Mouse (Mus musculus) MEL-GATA-1-ER (cell line): ENCODE results near the gene Slc22a20.

Experiments
- DNase-seq: peaks from one replicate; pipeline ENCODE4 v3.0.0-alpha.2; 2012; ENCODE audit warnings: low read depth; ENCODE audit errors: extremely low read depth

Slc22a20 gene

DNA sequence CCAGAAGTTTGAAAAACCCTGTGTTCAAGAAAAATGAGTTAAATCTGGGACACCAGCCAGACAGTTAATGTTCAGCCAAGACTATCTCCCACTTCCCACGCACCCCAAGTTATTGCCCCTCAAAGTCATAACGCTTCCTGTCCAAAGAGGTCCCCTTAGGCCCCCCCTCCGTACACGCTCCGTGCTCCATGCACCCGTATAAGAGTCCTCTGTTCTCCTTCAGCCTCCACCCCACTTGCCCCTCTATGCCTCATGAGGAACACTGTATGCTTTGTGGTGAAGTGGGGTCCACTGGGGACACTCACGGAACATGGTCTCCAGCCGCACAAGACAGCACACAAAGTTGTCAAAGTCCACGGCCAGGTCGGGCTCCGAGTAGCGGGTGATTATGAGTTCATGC lies 4.1 kb upstream of the Slc22a20 start:
- DNase-seq: no peak

- no peak for DNase-seq
Observed at GRCm38 (mm10) chr19:5989585-5989984, 3.6 kb upstream of the Slc22a20 start.

DNA sequence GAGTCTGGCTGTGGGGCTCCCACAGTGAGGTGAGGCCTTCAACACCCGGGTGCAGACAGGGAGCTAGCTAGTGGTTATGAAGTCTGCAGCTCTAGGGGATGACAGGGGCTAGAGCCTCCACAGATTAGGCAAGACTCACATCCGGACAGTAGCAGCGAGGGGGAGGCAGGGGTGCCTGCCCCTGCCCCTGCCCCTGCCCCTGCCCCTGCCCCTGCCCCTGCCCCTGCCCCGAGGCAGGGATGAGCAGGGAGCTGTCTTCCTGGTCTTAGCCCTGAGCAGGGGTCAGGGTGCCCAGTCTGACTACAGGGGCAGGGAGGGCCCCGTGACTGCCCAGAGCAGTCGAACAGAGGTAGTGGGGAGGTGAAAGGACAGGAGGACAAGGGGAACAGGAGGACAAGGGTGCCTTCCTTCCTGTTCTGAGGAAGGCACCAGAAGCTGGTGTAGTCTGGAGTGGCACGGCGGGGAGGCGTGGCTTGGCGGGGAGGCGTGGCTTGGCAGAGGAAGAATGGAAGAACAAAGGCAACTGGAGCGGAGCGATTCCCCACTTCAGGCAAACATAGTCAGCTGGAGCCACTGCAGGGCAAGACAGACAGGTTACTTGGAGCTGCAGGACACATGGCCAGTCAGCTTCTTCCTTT lies 3.0 kb upstream of the Slc22a20 start:
- DNase-seq: no peak

GRCm38 (mm10) chr19:5988027-5988814 lies 2.3 kb upstream of the Slc22a20 start:
- peak; percentile 73 for DNase-seq

GRCm38 (mm10) chr19:5980477-5980876 lies 5.5 kb downstream of the Slc22a20 start:
- peak; percentile 71 for DNase-seq

DNA sequence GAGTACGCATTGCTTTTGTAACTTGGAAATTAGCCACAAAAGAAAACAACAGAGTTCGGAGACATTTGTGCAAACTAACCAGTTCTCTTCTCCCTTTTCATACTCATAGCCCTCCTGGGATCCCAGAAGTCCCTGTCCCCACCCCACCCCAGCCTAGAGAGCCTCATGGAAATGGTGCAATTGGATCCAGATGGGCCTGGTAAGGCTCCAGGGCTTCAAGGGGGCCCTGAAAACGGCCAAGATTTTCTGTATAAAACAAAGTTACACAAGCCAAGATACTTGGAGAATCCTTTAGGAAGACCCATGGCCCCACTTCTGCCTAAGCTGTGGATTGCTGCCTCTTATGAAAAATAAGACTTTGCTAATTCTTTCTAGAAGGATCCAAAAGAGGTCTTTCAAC lies 8.2 kb downstream of the Slc22a20 start:
- no peak for DNase-seq

DNA sequence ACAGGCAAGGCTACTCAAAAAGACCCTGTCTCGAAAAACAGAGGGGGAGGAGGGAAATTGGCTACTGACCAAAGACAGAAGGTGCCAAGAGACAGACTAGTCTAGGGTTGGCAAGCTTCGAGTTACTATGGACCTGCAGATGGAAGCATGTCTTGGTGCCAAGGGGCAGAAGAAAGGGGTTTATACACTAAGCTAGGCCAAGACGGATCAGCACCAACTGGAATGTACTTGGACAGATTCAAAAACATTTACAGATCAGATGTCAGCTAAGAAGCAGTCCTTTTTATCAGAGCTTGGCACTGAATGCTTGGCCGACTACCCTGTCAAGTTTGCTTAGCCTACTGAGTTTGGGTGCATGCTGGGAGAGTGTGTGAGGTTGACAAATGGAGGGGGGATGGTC lies 10.3 kb downstream of the Slc22a20 start:
- DNase-seq: no peak

DNA sequence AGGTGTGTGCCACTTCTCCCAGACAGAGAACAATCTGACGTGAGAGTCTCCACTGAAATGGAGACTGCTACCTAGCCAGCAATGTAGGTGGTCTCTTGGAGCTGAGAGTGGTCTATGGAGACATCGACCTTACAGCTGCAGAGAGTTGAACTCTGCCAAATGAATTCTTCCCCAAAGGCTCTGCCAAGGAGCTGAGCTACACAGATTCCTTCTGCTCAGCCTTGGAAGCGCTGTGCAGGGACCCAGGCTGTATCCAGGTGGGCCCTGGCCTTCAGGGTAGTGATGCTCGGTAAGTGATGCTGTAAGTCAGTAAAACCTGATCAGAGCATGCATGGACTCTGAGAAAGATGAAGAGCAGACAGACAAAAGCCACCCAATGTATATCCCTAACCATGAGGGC lies 10.8 kb downstream of the Slc22a20 start:
- no peak for DNase-seq

- DNase-seq: no peak
Observed at GRCm38 (mm10) chr19:5967664-5968063, 18.3 kb downstream of the Slc22a20 start.

DNA sequence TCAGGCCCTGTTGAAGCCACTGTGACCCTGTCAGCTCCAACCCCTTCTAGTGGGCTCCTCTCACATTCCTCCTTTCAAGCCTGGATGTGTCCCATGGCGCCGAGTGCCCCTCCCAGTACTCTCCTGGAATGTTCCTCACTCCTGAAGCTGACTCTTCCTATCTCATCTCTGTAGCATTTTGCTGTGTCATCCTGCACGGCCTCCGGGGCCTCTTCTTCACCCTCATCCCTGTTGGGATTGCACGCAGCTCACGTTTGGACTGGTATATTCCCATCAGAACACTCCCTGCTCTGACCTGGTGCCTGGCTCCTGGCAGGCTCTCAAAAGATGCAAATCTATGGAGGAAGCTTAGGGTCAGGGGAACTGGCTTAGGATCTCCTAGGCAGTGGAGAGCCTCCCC lies 19.2 kb downstream of the Slc22a20 start:
- DNase-seq: no peak

DNA sequence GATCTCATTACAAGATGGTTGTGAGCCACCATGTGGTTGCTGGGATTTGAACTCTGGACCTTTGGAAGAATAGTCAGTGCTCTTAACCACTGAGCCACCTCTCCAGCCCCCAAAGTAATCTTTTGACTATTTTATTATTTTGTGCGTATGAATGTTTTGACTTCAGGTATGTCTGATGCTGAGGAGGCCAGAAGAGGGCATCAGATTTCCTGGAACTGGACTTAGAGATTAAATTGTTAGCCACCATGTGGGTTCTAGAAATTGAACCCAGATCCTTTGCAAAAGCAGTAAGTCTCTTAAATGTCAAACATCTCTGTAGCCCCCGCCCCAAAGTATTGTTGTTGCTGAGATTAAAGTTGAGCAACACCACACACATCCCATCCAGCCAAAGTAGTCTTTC lies 20.0 kb downstream of the Slc22a20 start:
- no peak for DNase-seq

DNA sequence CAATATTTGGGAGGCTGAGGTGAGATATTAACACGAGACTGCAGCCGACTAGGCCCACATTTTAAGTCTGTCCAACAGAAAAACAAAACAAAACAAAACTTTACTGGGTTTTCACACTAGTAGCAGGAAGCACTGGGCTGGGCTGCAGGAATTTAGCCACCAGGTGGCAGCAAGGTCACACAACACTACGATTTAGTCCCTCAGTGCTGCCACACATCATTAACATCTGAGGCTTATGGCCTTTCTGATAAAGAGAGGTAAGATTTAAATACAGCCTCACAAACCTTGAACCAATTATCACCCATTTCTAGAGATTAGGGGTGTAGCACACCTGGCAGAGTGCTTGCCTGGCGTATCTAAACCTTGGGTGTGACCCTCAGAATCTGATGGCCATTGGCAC lies 20.7 kb downstream of the Slc22a20 start:
- peak; percentile 75 for DNase-seq

- DNase-seq: no peak
Observed at GRCm38 (mm10) chr19:5964804-5965203, 21.1 kb downstream of the Slc22a20 start.

GRCm38 (mm10) chr19:5963883-5964562 lies 21.9 kb downstream of the Slc22a20 start, which contains the start of gene Pola2:
TSS of gene Pola2 (minus strand) at chr19:5964202.
- DNase-seq: peak; percentile 73

DNA sequence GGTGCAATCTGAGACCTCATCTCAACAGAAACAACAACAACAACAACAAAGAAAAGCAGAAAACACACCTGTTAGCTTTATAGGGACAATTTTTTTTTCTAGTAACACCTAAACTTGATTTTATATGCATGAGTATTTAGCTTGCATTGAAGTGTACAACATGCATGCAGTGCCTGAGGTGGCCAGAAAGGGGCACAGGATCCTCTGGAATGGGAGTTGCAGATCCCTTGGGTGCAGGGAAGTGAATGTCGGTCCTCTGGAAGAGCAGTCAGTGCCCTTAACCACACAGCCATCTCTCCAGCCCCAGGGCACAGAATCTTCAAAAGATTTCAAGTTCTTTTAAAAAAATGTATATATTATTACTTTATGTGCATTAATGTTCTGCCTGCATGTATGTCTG lies 23.3 kb downstream of the Slc22a20 start:
- no peak for DNase-seq

DNA sequence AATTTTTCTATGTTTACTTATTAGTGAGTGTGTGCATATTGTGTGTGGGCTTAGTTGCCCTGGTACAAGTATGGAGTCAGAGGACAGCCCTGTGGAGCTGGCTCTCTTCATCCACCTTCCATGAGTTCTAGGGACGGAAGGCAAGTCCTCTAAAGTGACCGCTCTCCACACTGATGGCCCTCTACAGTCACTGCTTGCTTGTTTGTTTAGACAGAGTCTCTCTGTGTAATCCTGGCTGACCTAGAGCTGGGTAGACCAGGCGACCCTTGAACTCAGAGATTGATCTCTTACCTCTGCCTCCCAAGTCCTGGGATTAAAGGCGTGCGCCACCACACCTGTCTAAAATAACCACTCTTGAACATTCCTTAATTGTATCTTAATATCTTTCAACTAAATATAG lies 28.6 kb downstream of the Slc22a20 start:
- DNase-seq: no peak

- peak; percentile 56 for DNase-seq
Observed at GRCm38 (mm10) chr19:5956685-5957084, 29.3 kb downstream of the Slc22a20 start.

DNA sequence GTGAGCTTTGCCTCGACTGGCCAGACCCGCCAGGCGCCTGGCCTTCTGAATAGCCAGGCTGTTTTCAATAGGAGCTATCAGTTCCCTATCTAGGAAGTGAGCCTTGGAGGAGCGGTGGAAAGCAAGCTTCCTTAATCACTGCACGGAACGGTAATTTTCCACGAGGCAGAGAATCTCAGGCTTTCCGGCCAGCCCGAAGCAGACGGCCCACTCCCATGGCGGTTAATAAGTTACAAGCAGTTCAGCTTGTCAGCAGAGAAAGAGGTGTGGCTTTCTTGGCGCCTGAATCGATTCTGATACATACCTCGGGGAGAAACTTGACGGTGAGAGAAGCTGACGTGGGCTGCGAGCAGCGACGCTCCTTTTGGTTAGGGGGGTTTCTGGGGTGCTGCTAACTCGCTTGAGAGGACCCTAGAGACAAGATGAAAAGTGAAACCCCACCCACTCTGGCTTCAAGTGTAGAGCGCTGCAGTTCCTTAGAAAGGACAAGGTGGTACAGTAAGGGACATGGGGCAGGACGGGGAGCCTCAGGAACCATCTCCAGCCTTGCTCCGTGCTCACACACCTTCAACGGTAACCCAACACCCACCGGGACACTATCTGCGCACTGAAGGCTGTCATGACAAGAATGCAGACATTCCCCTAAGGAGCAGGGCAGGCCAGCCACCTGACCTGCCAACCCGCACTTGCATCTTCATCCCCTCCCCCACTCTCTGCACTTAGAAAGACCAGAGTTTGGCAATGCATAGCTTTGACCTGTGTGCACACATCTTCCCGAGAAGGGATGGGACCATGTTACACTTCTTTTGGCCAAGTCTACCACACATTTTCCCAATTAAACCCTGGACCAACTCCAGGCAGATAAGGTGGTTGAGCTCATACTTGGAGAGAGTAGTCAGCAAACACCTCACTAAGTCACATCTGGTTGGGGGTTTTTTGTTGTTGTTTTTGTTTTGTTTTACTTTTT lies 30.0 kb downstream of the Slc22a20 start:
- DNase-seq: no peak

DNA sequence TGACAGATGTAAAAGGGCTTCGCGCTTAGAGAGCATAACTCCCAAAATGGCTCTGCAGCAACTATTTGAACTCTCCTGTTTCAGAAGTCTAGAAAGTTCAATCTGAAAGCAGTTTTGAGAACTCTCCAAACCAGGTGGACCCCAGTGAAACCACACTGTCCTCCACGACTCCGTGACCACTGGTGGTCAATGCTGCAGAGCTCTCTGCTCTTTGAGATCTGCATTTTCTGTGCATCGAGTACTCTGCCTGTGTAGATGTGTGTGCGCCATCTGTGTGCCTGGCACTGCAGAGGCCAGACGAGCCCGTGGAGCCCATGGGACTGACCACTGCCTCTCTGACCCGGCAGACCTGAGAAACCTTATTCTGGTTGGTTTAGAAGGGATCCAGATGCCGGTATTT lies 31.0 kb downstream of the Slc22a20 start:
- no peak for DNase-seq

DNA sequence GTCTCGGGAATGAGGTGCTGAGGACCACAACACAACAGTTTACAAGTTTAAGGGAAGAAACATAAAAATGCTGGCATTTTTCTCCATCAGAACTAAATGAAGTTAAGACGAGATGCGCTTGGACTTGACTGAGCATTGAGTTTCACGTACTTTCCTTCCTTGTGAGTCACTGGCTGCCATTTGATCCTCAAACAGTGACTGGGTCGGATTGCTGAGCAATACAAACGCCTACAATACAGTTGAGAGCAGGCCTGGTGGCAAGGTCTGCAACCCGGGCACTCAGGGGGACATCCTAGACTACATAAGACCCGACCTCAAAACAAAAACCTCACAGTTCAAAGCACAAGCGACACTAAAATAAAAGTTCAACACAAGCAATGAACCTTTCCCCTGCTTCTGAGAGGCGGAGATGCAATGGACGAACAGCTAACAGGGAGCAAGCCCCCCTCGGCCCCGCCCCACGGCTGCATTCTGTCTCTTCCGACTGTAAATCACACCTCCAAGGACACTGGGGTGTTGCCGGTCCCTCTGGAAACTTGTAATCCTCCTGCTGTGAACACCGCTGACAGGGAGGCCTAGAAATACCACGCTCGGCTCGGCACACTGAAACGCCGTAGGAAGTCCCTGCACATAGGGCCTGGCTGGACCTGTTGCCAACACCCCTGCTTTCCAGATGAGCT lies 31.8 kb downstream of the Slc22a20 start:
- no peak for DNase-seq
